Mouse (Mus musculus): ENCODE results near the gene Nme7. TPM values are rescaled to one million over a fixed set of nuclear protein-coding genes. Genes with fewer than 3 reads are reported as not detected.
A peak's percentile ranks its signal among the peaks of the same experiment; 100 is the strongest.

The Nme7 gene
- polyA plus RNA-seq, 1 experiment = 14.8 TPM

- Histone ChIP-seq H3K36me3 (ENCODE audit: control insufficient read depth, insufficient read depth, low read length) (no peaks in the 10 kb centered on the region), H3K4me3 (ENCODE audit: insufficient read depth, low read depth, low read length) (no peak overlapping the region), H3K27me3 (replicated peaks; ENCODE audit: control insufficient read depth, insufficient read depth, low read length) (no peaks in the 10 kb centered on the region), H3K27ac (ENCODE audit: insufficient read depth, low read depth, low read length) (peak overlapping the region; percentile 12; the same call in 1 of the 2 replicates), H3K4me1 (ENCODE audit: control insufficient read depth, insufficient read depth, low read length) (peaks cover 39% of the 10 kb centered on the region)
- DNase-seq = peak; percentile 65
- TF ChIP-seq POLR2A (IDR thresholded peaks at IDR 0.05; ENCODE audit: low read depth, low read length) (no peak), CTCF (conservative IDR thresholded peaks at IDR 0.05; ENCODE audit: insufficient read depth, insufficient read length, low read depth, low read length) (no peak)
- WGBS = 89% methylated on average over 9 of the region's 9 CpGs
Measured at GRCm38 (mm10) chr1:164412906-164413305, 109.0 kb downstream of the Nme7 start.

DNA sequence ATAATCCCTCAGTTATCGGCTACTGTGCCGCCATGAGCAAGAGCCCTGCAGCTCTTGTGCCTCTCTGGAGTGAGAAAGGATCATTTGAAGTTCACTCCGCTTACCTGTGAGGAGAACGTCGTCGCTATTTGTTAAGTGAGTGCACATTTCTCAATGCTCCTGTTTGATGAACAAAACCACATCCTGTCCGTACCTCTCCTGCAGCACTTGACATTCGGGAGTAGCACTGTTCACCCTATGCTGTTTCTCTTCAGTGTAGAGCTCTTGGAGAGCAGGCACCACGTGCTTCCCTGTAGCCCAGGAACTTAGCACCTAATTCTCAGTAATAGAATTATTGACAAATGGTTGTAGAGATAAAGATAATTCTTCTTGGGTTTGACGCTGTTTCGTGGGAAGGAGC, 109.7 kb downstream of the Nme7 start:
- no peak for DNase-seq
- Histone ChIP-seq H3K27ac (ENCODE audit: insufficient read depth, low read depth, low read length) (0 out of 2 replicates have a peak overlapping the region, but pooled peaks have one; percentile 22), H3K4me3 (ENCODE audit: insufficient read depth, low read depth, low read length) (no peak overlapping the region), H3K4me1 (ENCODE audit: control insufficient read depth, insufficient read depth, low read length) (peaks cover 39% of the 10 kb centered on the region), H3K27me3 (replicated peaks; ENCODE audit: control insufficient read depth, insufficient read depth, low read length) (no peaks in the 10 kb centered on the region), H3K36me3 (ENCODE audit: control insufficient read depth, insufficient read depth, low read length) (no peaks in the 10 kb centered on the region)
- TF ChIP-seq CTCF (conservative IDR thresholded peaks at IDR 0.05; ENCODE audit: insufficient read depth, insufficient read length, low read depth, low read length) (no peak), POLR2A (IDR thresholded peaks at IDR 0.05; ENCODE audit: low read depth, low read length) (no peak)
- 92% methylated on average over 11 of the region's 11 CpGs for WGBS

- no peaks in the 10 kb centered on the region for H3K36me3 ChIP-seq (ENCODE audit: control insufficient read depth, insufficient read depth, low read length)
- 35% methylated on average over 2 of the region's 2 CpGs for WGBS
- H3K27ac ChIP-seq (ENCODE audit: insufficient read depth, low read depth, low read length) = peak overlapping the region; percentile 98
- H3K4me3 ChIP-seq (ENCODE audit: insufficient read depth, low read depth, low read length) = no peak overlapping the region
- no peaks in the 10 kb centered on the region for H3K27me3 ChIP-seq (replicated peaks; ENCODE audit: control insufficient read depth, insufficient read depth, low read length)
- H3K4me1 ChIP-seq (ENCODE audit: control insufficient read depth, insufficient read depth, low read length) = peaks cover 36% of the 10 kb centered on the region
- peak; percentile 95 for DNase-seq
- no peak for TF ChIP-seq CTCF (conservative IDR thresholded peaks at IDR 0.05; ENCODE audit: insufficient read depth, insufficient read length, low read depth, low read length)
- TF ChIP-seq POLR2A (IDR thresholded peaks at IDR 0.05; ENCODE audit: low read depth, low read length) = no peak
Measured at GRCm38 (mm10) chr1:164415347-164415751, 111.4 kb downstream of the Nme7 start.

DNA sequence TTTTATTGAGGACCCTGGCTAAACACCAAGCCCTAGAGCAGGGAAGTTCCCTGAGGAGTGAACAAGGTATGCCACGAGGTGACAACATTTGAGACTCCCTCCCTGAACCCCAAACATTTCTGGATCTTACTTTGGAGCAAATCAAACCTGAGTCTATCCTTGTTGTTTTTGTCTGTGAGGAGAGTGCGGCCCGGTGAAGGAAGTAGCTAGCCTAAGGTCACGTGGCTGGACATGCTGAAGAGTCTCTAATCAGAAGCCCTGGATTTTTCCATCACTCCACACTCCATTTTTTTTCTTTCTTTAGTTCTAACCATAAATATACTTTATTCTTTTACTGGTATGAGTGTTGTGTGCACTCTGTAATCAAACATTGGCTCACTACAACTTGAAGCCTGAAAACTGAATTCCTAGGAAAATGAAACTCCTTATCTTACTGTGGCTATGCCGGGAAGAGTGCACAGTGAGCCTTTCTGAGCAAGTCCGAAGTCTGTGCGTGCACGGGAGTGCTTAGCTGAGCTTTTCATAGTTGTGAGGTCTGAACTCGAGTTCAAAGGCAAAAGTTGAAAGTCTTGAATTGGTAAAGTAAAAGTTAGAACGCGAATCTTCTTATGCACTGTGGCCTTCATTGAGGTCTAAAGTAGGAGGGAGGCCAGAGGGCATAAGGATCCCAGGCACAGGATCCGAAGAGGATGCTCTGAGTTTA, 112.9 kb downstream of the Nme7 start:
- Histone ChIP-seq H3K27me3 (replicated peaks; ENCODE audit: control insufficient read depth, insufficient read depth, low read length) (no peaks in the 10 kb centered on the region), H3K4me3 (ENCODE audit: insufficient read depth, low read depth, low read length) (no peak overlapping the region), H3K36me3 (ENCODE audit: control insufficient read depth, insufficient read depth, low read length) (no peaks in the 10 kb centered on the region), H3K27ac (ENCODE audit: insufficient read depth, low read depth, low read length) (peak overlapping the region; percentile 98), H3K4me1 (ENCODE audit: control insufficient read depth, insufficient read depth, low read length) (peaks cover 27% of the 10 kb centered on the region)
- TF ChIP-seq CTCF (conservative IDR thresholded peaks at IDR 0.05; ENCODE audit: insufficient read depth, insufficient read length, low read depth, low read length) (no peak), POLR2A (IDR thresholded peaks at IDR 0.05; ENCODE audit: low read depth, low read length) (no peak)
- peak; percentile 87 for DNase-seq
- WGBS = 50% methylated on average over 12 of the region's 12 CpGs

- Histone ChIP-seq H3K4me3 (ENCODE audit: insufficient read depth, low read depth, low read length) (no peak overlapping the region), H3K27me3 (replicated peaks; ENCODE audit: control insufficient read depth, insufficient read depth, low read length) (no peaks in the 10 kb centered on the region), H3K4me1 (ENCODE audit: control insufficient read depth, insufficient read depth, low read length) (peaks cover 27% of the 10 kb centered on the region), H3K27ac (ENCODE audit: insufficient read depth, low read depth, low read length) (peak overlapping the region; percentile 98), H3K36me3 (ENCODE audit: control insufficient read depth, insufficient read depth, low read length) (no peaks in the 10 kb centered on the region)
- TF ChIP-seq POLR2A (IDR thresholded peaks at IDR 0.05; ENCODE audit: low read depth, low read length) (no peak), CTCF (conservative IDR thresholded peaks at IDR 0.05; ENCODE audit: insufficient read depth, insufficient read length, low read depth, low read length) (no peak)
- 48% methylated on average over 3 of the region's 3 CpGs for WGBS
- no peak for DNase-seq
Measured at GRCm38 (mm10) chr1:164417604-164418003, 113.7 kb downstream of the Nme7 start.

- WGBS = 45% methylated on average over 10 of the region's 10 CpGs
- peak; percentile 88 for DNase-seq
- H3K27ac ChIP-seq (ENCODE audit: insufficient read depth, low read depth, low read length) = peak overlapping the region; percentile 69; the same call in 1 of the 2 replicates
- TF ChIP-seq POLR2A (IDR thresholded peaks at IDR 0.05; ENCODE audit: low read depth, low read length) = no peak
- no peak for TF ChIP-seq CTCF (conservative IDR thresholded peaks at IDR 0.05; ENCODE audit: insufficient read depth, insufficient read length, low read depth, low read length)
- no peaks in the 10 kb centered on the region for H3K36me3 ChIP-seq (ENCODE audit: control insufficient read depth, insufficient read depth, low read length)
- peaks cover 27% of the 10 kb centered on the region for H3K4me1 ChIP-seq (ENCODE audit: control insufficient read depth, insufficient read depth, low read length)
- H3K27me3 ChIP-seq (replicated peaks; ENCODE audit: control insufficient read depth, insufficient read depth, low read length) = no peaks in the 10 kb centered on the region
- no peak overlapping the region for H3K4me3 ChIP-seq (ENCODE audit: insufficient read depth, low read depth, low read length)
Measured at GRCm38 (mm10) chr1:164418320-164418719, 114.4 kb downstream of the Nme7 start.

DNA sequence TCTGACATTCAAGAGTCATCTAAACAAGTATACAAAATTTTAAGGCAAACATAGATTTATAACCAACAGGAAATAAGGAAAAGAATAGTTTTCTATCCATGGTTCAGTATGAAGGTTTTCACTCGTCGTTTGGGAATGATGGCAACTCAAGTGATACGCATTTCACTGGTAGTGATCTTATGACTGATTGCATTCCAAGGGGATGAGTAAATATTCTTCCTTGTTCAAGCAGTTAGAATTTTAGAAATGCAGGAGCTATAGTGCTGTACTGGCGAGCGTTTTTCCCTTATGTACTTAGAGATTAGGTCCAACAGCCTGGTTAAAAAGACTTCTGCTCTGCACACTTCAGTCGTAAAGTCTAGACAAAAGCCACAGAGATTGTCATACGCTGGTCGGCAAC, 115.5 kb downstream of the Nme7 start:
- H3K4me1 ChIP-seq (ENCODE audit: control insufficient read depth, insufficient read depth, low read length) = peaks cover 27% of the 10 kb centered on the region
- TF ChIP-seq POLR2A (IDR thresholded peaks at IDR 0.05; ENCODE audit: low read depth, low read length) (no peak), CTCF (conservative IDR thresholded peaks at IDR 0.05; ENCODE audit: insufficient read depth, insufficient read length, low read depth, low read length) (no peak)
- H3K27me3 ChIP-seq (replicated peaks; ENCODE audit: control insufficient read depth, insufficient read depth, low read length) = no peaks in the 10 kb centered on the region
- WGBS = 84% methylated on average over 8 of the region's 8 CpGs
- no peak overlapping the region for H3K27ac ChIP-seq (ENCODE audit: insufficient read depth, low read depth, low read length)
- no peaks in the 10 kb centered on the region for H3K36me3 ChIP-seq (ENCODE audit: control insufficient read depth, insufficient read depth, low read length)
- no peak overlapping the region for H3K4me3 ChIP-seq (ENCODE audit: insufficient read depth, low read depth, low read length)
- DNase-seq = no peak

All from kidney, adult 2 months (tissue).